Mouse (Mus musculus): ENCODE data around the gene Kidins220. TPM values are rescaled to one million over a fixed set of nuclear protein-coding genes. Genes with fewer than 3 reads are reported as not detected.

Kidins220 gene
- polyA plus RNA-seq, 1 experiment from 2014 or later: 180 TPM

DNA sequence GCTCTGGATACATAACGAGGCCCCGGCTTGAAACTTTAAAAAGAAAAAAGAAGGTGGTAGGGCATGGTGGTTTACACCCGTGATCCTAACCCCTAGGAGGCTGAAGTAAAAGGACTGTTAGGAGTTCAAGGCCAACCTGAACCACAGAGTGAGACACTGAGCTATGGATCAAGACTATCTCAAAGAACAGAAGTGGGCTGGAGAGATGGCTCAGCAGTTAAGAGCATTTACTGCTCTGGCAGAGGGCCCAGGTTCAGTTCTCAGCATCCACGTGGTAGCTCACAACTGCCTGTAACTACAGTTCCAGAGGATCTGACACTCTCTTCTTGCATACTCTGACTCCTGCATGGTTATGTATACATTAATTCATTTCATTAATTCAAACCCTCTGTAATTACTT, 31.3 kb upstream of the Kidins220 start:
- H3K4me2 ChIP-seq: no peak overlapping the region
- H3K4me1 ChIP-seq: no peaks in the 10 kb centered on the region
- H3K9ac ChIP-seq: no peak overlapping the region
- H3K27ac ChIP-seq: no peak overlapping the region
- peaks cover 18% of the 10 kb centered on the region; the same call in 1 of the 2 replicates for H3K36me3 ChIP-seq (replicated peaks)
- WGBS: 89% methylated on average over 4 of the region's 4 CpGs
- H3K27me3 ChIP-seq (replicated peaks): no peaks in the 10 kb centered on the region
- H3K4me3 ChIP-seq: no peak overlapping the region
- ATAC-seq (replicated peaks): no peak
- H3K9me3 ChIP-seq: no peaks in the 10 kb centered on the region

DNA sequence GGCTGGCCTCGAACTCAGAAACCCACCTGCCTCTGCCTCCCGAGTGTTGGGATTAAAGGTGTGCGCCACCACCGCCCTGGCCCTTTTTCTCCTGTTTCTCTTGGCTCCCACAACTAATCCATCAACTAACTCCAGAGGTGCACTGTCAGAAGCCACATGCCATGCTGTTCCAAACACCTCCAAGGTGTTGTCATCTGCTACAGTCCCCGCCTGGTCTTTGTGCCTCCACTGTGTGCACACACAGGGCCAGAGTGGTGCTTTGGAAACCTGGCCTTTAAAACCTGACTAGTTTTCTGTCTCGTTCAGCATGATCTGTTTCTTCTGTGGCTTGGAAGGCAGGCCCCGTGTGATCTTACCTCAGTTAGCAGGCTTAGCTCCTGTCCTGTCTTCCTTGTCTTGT, 30.1 kb upstream of the Kidins220 start:
- Histone ChIP-seq H3K36me3 (replicated peaks) (peaks cover 18% of the 10 kb centered on the region; the same call in 1 of the 2 replicates), H3K4me3 (no peak overlapping the region), H3K27ac (no peak overlapping the region), H3K9me3 (no peaks in the 10 kb centered on the region), H3K4me1 (no peaks in the 10 kb centered on the region), H3K4me2 (no peak overlapping the region), H3K9ac (no peak overlapping the region), H3K27me3 (replicated peaks) (no peaks in the 10 kb centered on the region)
- no peak for ATAC-seq (replicated peaks)
- WGBS: 97% methylated on average over 7 of the region's 7 CpGs

DNA sequence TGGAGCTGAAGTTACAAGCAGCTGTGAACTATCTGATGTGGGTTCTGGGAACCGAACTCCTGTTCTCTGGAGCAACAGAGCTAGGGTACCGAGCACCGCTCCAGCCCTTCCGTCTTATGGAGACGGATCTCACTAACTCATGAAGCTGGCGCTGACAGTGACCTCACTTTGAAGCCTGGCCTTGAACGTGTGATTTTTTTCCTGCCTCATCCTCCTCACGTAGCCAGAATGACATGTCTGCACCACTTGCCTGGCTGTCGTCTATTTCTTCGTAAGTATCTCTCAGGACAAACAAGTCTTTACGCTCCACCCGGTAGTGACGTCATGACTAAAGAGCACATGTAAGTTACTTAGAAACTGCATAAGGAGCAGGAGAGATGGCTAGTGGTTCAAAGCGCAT, 27.7 kb upstream of the Kidins220 start:
- Histone ChIP-seq H3K4me2 (no peak overlapping the region), H3K4me1 (no peaks in the 10 kb centered on the region), H3K9ac (no peak overlapping the region), H3K36me3 (replicated peaks) (peaks cover 13% of the 10 kb centered on the region; the same call in 1 of the 2 replicates), H3K27ac (no peak overlapping the region), H3K9me3 (no peaks in the 10 kb centered on the region), H3K4me3 (no peak overlapping the region), H3K27me3 (replicated peaks) (no peaks in the 10 kb centered on the region)
- WGBS: 94% methylated on average over 14 of the region's 14 CpGs
- ATAC-seq (replicated peaks): no peak

- H3K4me2 ChIP-seq: no peak overlapping the region
- WGBS: 66% methylated on average over 3 of the region's 3 CpGs
- ATAC-seq (replicated peaks): peak; percentile 29; the same call in 1 of the 2 replicates
- H3K9me3 ChIP-seq: no peaks in the 10 kb centered on the region
- no peak overlapping the region for H3K9ac ChIP-seq
- H3K4me3 ChIP-seq: no peak overlapping the region
- no peaks in the 10 kb centered on the region for H3K27me3 ChIP-seq (replicated peaks)
- no peak overlapping the region for H3K27ac ChIP-seq
- no peaks in the 10 kb centered on the region for H3K4me1 ChIP-seq
- H3K36me3 ChIP-seq (replicated peaks): peaks cover 5% of the 10 kb centered on the region; the same call in 1 of the 2 replicates
Measured at GRCm38 (mm10) chr12:24948344-24948743, 26.4 kb upstream of the Kidins220 start.

DNA sequence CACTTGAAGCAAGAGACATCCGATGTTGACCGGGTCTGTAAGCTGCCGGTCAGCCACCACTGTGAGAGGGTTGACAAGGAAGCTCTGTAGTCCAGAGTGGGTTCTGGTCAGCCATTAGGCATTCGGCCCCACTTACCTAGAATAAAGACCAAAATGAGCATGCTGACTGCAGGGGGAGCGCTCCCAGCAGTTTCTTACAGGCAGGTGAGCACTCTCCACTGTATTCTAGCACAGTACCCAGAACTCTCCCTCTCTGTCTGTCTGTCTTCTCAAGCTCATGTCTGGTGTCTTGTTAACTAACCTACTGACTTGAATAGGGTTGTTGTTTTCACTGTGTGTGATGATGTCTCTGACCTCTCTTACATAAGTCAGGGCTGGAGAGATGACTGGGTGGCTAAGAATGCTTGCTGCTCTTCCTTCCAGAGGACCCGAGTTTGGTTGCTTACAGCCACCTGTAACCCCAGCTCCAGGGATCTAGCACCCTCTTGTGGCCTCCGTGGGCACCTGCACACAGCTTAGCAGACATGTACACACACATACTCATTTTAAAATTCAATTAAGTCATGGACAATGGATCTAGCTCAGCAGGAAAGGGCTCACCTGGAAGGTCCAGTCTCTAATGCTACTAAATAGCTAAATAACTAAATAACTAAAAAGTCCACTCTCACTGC, 24.2 kb upstream of the Kidins220 start:
- H3K4me2 ChIP-seq: no peak overlapping the region
- 91% methylated on average over 7 of the region's 7 CpGs for WGBS

GRCm38 (mm10) chr12:24952147-24952546, 22.6 kb upstream of the Kidins220 start:
- H3K36me3 ChIP-seq (replicated peaks): 0 out of 2 replicates have a peak, but pooled peaks cover 2% of the 10 kb centered on the region
- H3K9me3 ChIP-seq: no peaks in the 10 kb centered on the region
- 61% methylated on average over 6 of the region's 6 CpGs for WGBS
- no peak overlapping the region for H3K27ac ChIP-seq
- no peaks in the 10 kb centered on the region for H3K27me3 ChIP-seq (replicated peaks)
- H3K4me1 ChIP-seq: no peaks in the 10 kb centered on the region
- ATAC-seq (replicated peaks): peak; percentile 63
- no peak overlapping the region for H3K4me3 ChIP-seq
- H3K9ac ChIP-seq: no peak overlapping the region
- no peak overlapping the region for H3K4me2 ChIP-seq

More for the DNA sequence above, 24.2 kb upstream of the Kidins220 start:
- no peak for ATAC-seq (replicated peaks)
- Histone ChIP-seq H3K9ac (no peak overlapping the region), H3K9me3 (no peaks in the 10 kb centered on the region), H3K27ac (no peak overlapping the region), H3K4me3 (no peak overlapping the region), H3K36me3 (replicated peaks) (0 out of 2 replicates have a peak, but pooled peaks cover 2% of the 10 kb centered on the region), H3K27me3 (replicated peaks) (no peaks in the 10 kb centered on the region), H3K4me1 (no peaks in the 10 kb centered on the region)

GRCm38 (mm10) chr12:24955137-24955536, 19.6 kb upstream of the Kidins220 start:
- WGBS: 90% methylated on average over 9 of the region's 9 CpGs
- Histone ChIP-seq H3K27me3 (replicated peaks) (no peaks in the 10 kb centered on the region), H3K9ac (no peak overlapping the region), H3K4me2 (no peak overlapping the region), H3K4me1 (no peaks in the 10 kb centered on the region), H3K4me3 (no peak overlapping the region), H3K36me3 (replicated peaks) (0 out of 2 replicates have a peak, but pooled peaks cover 2% of the 10 kb centered on the region), H3K27ac (no peak overlapping the region), H3K9me3 (no peaks in the 10 kb centered on the region)
- no peak for ATAC-seq (replicated peaks)

GRCm38 (mm10) chr12:24958526-24958925, 16.2 kb upstream of the Kidins220 start:
- Histone ChIP-seq H3K4me3 (no peak overlapping the region), H3K9me3 (no peaks in the 10 kb centered on the region), H3K4me1 (no peaks in the 10 kb centered on the region), H3K27ac (no peak overlapping the region), H3K9ac (no peak overlapping the region), H3K4me2 (no peak overlapping the region), H3K36me3 (replicated peaks) (no peaks in the 10 kb centered on the region), H3K27me3 (replicated peaks) (no peaks in the 10 kb centered on the region)
- WGBS: 88% methylated on average over 3 of the region's 3 CpGs
- ATAC-seq (replicated peaks): no peak

GRCm38 (mm10) chr12:24961821-24962220, 12.9 kb upstream of the Kidins220 start:
- Histone ChIP-seq H3K4me1 (no peaks in the 10 kb centered on the region), H3K4me2 (no peak overlapping the region), H3K9me3 (no peaks in the 10 kb centered on the region), H3K4me3 (no peak overlapping the region), H3K27me3 (replicated peaks) (no peaks in the 10 kb centered on the region), H3K27ac (no peak overlapping the region), H3K9ac (no peak overlapping the region), H3K36me3 (replicated peaks) (no peaks in the 10 kb centered on the region)
- 82% methylated on average over 7 of the region's 7 CpGs for WGBS
- no peak for ATAC-seq (replicated peaks)

DNA sequence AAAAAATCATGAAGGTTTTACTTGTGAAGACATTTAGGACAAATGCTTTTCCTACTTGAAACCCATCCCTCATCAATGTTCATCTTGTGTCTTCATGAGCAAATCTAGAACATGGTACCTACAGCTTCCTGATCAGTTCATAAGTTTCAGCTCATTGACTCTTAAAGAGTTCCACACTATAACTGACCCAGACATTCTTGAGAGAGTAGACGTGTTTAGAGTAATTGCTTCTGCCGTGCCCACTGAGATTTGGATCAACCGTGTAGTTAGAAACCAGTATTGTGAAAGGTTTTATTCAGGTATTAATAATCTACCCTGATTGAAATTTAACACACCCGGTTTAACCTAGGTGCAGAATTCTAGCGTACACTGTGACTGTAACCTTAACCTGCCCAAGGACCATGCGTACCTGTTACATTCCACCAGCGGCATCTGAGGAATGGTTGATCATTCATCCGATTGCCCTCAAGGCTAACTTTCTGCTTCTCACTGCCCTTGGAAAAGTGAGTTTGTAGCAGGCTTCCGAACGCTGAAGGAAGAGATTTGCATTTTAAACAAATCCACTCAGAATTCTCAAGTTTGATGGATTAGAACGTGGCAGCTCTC, 12.3 kb upstream of the Kidins220 start:
- H3K36me3 ChIP-seq (replicated peaks): no peaks in the 10 kb centered on the region
- H3K27ac ChIP-seq: no peak overlapping the region
- no peak overlapping the region for H3K9ac ChIP-seq
- no peaks in the 10 kb centered on the region for H3K9me3 ChIP-seq
- ATAC-seq (replicated peaks): no peak
- no peaks in the 10 kb centered on the region for H3K4me1 ChIP-seq
- H3K4me2 ChIP-seq: no peak overlapping the region
- WGBS: 74% methylated on average over 11 of the region's 11 CpGs
- H3K27me3 ChIP-seq (replicated peaks): no peaks in the 10 kb centered on the region
- no peak overlapping the region for H3K4me3 ChIP-seq

DNA sequence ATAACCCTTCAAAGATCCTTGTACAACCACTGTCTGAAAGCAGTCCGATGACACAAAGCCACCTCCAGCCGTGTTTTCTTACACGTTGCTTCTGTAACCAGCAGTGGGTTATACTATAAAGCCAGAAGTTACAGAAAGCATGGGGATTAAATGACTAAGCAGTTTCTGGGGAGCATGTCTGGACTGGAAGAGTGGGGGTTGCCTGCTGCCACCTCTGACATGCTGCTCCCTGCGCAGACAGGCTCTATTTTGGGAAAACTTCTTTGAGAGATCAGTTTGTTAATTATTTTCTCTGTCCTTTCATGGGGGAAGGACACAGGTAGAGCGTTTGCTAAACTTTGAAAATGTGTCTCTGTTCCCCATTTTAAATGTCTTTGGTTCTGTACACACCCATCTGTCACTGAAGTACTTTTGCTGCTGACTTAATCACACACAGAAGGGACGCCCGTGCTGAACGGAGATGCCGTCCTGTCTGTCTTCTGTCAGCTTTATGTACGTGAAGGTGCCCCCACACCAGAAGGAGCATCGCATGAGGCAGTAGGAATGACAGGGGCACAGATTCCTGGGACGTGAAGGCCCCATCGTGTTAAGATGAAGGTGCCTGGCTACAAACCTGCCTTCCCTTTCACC, 11.2 kb upstream of the Kidins220 start:
- Histone ChIP-seq H3K27ac (no peak overlapping the region), H3K27me3 (replicated peaks) (no peaks in the 10 kb centered on the region), H3K4me3 (no peak overlapping the region), H3K36me3 (replicated peaks) (no peaks in the 10 kb centered on the region), H3K9me3 (no peaks in the 10 kb centered on the region), H3K9ac (no peak overlapping the region), H3K4me1 (no peaks in the 10 kb centered on the region), H3K4me2 (no peak overlapping the region)
- 64% methylated on average over 13 of the region's 13 CpGs for WGBS
- peak; percentile 59; the same call in 1 of the 2 replicates for ATAC-seq (replicated peaks)

- H3K9me3 ChIP-seq: no peaks in the 10 kb centered on the region
- H3K27ac ChIP-seq: no peak overlapping the region
- no peak overlapping the region for H3K9ac ChIP-seq
- H3K4me2 ChIP-seq: no peak overlapping the region
- no peak for ATAC-seq (replicated peaks)
- 90% methylated on average over 6 of the region's 6 CpGs for WGBS
- no peaks in the 10 kb centered on the region for H3K27me3 ChIP-seq (replicated peaks)
- H3K4me1 ChIP-seq: no peaks in the 10 kb centered on the region
- H3K36me3 ChIP-seq (replicated peaks): no peaks in the 10 kb centered on the region
- H3K4me3 ChIP-seq: no peak overlapping the region
Measured at GRCm38 (mm10) chr12:24965406-24965805, 9.3 kb upstream of the Kidins220 start.

All from midbrain, embryonic 15.5 days (tissue).